Mouse (Mus musculus): Measurements from ENCODE around the gene Brk1. TPM values are rescaled to one million over a fixed set of nuclear protein-coding genes. Genes with fewer than 3 reads are reported as not detected.
A peak's percentile ranks its signal among the peaks of the same experiment; 100 is the strongest.

Gene Brk1
- polyA plus RNA-seq, 1 experiment: 107 TPM

DNA sequence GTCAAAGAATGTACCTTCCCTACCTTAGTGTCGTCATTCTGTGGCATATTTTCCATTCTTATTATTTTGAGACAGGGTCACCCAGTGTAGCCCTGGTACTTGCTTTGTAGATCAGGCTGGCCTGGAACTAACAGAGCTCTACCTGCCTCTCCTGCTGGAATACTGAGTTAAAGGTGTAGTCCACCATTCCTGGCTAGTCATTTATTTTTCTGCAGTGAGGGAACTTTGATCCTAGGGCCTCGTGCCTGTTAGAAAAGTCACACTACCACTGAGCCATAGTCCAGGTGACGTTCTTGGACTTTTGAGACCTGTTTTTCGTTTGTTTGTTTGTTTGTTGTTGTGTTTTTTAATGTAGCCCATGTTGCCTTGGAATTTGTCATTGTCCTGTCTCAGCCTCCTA lies 34.6 kb downstream of the Brk1 start:
- Histone ChIP-seq H3K4me1 (ENCODE audit: control insufficient read depth, insufficient read depth, insufficient read length) (peaks cover 4% of the 10 kb centered on the region; the same call in 1 of the 2 replicates), H3K36me3 (ENCODE audit: control insufficient read depth, insufficient read depth, low read length) (no peaks in the 10 kb centered on the region), H3K4me3 (ENCODE audit: extremely low read depth, insufficient read depth, insufficient read length) (peak overlapping the region; percentile 79; the same call in 1 of the 2 replicates), H3K27me3 (ENCODE audit: control insufficient read depth, insufficient read depth, low read length) (no peaks in the 10 kb centered on the region), H3K27ac (ENCODE audit: insufficient read depth, low read length) (no peak overlapping the region)
- DNase-seq (ENCODE audit: low read depth in 1 of 2, low spot score in 2 of 2): no peak
- TF ChIP-seq POLR2A (IDR thresholded peaks at IDR 0.05; ENCODE audit: low read depth, low read length) (no peak), CTCF (IDR thresholded peaks at IDR 0.05; ENCODE audit: extremely low read depth, insufficient read depth, insufficient read length, insufficient replicate concordance) (no peak)
- WGBS: 83% methylated on average over 4 of the region's 4 CpGs

DNA sequence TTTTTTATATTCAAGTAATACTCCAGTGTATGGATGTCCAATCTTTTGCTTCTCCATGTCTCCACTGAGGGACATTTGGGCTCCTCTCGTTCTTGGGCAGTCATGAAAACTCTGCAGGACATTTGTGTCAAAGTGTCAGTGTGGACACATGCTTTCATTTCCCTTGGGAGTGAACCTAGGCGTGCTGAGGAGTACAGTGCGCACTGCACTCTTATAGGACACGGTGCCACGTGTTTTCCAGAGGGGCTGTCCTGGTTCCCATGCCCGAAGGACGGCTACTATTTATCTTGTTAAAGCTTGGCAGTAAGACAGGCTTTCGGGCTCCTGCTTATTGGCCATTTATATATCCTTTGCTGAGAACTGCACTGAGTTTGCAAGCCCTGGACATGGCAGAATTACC lies 38.0 kb downstream of the Brk1 start:
- no peak overlapping the region for H3K4me3 ChIP-seq (ENCODE audit: extremely low read depth, insufficient read depth, insufficient read length)
- H3K4me1 ChIP-seq (ENCODE audit: control insufficient read depth, insufficient read depth, insufficient read length): peaks cover 12% of the 10 kb centered on the region; the same call in 1 of the 2 replicates
- H3K27ac ChIP-seq (ENCODE audit: insufficient read depth, low read length): no peak overlapping the region
- no peaks in the 10 kb centered on the region for H3K27me3 ChIP-seq (ENCODE audit: control insufficient read depth, insufficient read depth, low read length)
- 89% methylated on average over 8 of the region's 8 CpGs for WGBS
- TF ChIP-seq CTCF (IDR thresholded peaks at IDR 0.05; ENCODE audit: extremely low read depth, insufficient read depth, insufficient read length, insufficient replicate concordance) (no peak), POLR2A (IDR thresholded peaks at IDR 0.05; ENCODE audit: low read depth, low read length) (no peak)
- no peak for DNase-seq (ENCODE audit: low read depth in 1 of 2, low spot score in 2 of 2)
- peaks cover 5% of the 10 kb centered on the region; the same call in 1 of the 2 replicates for H3K36me3 ChIP-seq (ENCODE audit: control insufficient read depth, insufficient read depth, low read length)

GRCm38 (mm10) chr6:113643021-113643420 lies 38.4 kb downstream of the Brk1 start:
- Histone ChIP-seq H3K4me3 (ENCODE audit: extremely low read depth, insufficient read depth, insufficient read length) (no peak overlapping the region), H3K36me3 (ENCODE audit: control insufficient read depth, insufficient read depth, low read length) (peaks cover 7% of the 10 kb centered on the region; the same call in 1 of the 2 replicates), H3K27ac (ENCODE audit: insufficient read depth, low read length) (no peak overlapping the region), H3K4me1 (ENCODE audit: control insufficient read depth, insufficient read depth, insufficient read length) (peaks cover 12% of the 10 kb centered on the region; the same call in 1 of the 2 replicates), H3K27me3 (ENCODE audit: control insufficient read depth, insufficient read depth, low read length) (no peaks in the 10 kb centered on the region)
- WGBS: 85% methylated on average over 4 of the region's 4 CpGs
- DNase-seq (ENCODE audit: low read depth in 1 of 2, low spot score in 2 of 2): no peak
- TF ChIP-seq POLR2A (IDR thresholded peaks at IDR 0.05; ENCODE audit: low read depth, low read length): no peak
- TF ChIP-seq CTCF (IDR thresholded peaks at IDR 0.05; ENCODE audit: extremely low read depth, insufficient read depth, insufficient read length, insufficient replicate concordance): no peak

GRCm38 (mm10) chr6:113643967-113644366 lies 39.4 kb downstream of the Brk1 start:
- peaks cover 12% of the 10 kb centered on the region; the same call in 1 of the 2 replicates for H3K4me1 ChIP-seq (ENCODE audit: control insufficient read depth, insufficient read depth, insufficient read length)
- H3K27me3 ChIP-seq (ENCODE audit: control insufficient read depth, insufficient read depth, low read length): no peaks in the 10 kb centered on the region
- no peak for TF ChIP-seq POLR2A (IDR thresholded peaks at IDR 0.05; ENCODE audit: low read depth, low read length)
- no peak for TF ChIP-seq CTCF (IDR thresholded peaks at IDR 0.05; ENCODE audit: extremely low read depth, insufficient read depth, insufficient read length, insufficient replicate concordance)
- 90% methylated on average over 2 of the region's 2 CpGs for WGBS
- no peak for DNase-seq (ENCODE audit: low read depth in 1 of 2, low spot score in 2 of 2)
- H3K36me3 ChIP-seq (ENCODE audit: control insufficient read depth, insufficient read depth, low read length): peaks cover 14% of the 10 kb centered on the region
- peak overlapping the region; percentile 62 for H3K27ac ChIP-seq (ENCODE audit: insufficient read depth, low read length)
- H3K4me3 ChIP-seq (ENCODE audit: extremely low read depth, insufficient read depth, insufficient read length): no peak overlapping the region

DNA sequence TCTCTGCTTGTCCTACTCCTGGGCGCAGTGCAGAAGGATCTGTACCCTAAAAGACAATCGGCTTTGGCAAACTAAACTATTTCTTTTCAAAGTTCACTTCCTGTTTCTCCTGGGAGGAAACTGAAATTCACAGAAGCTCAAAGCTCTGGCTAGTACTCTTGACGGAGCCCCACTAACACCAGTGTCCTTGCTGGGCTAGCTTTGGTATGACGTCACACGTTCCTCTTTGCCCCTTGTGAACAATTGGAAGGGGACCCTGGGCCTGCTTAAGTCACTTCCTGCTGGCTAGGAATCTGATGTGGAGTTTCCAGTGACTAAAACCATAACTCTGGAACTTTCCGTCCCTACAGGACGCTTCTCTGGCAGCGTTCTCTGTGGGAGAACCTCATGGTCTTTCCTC lies 40.2 kb downstream of the Brk1 start:
- H3K36me3 ChIP-seq (ENCODE audit: control insufficient read depth, insufficient read depth, low read length): peaks cover 17% of the 10 kb centered on the region
- 42% methylated on average over 8 of the region's 8 CpGs for WGBS
- H3K4me3 ChIP-seq (ENCODE audit: extremely low read depth, insufficient read depth, insufficient read length): no peak overlapping the region
- peak overlapping the region; percentile 62 for H3K27ac ChIP-seq (ENCODE audit: insufficient read depth, low read length)
- H3K4me1 ChIP-seq (ENCODE audit: control insufficient read depth, insufficient read depth, insufficient read length): peaks cover 17% of the 10 kb centered on the region; the same call in 1 of the 2 replicates
- no peak for DNase-seq (ENCODE audit: low read depth in 1 of 2, low spot score in 2 of 2)
- no peaks in the 10 kb centered on the region for H3K27me3 ChIP-seq (ENCODE audit: control insufficient read depth, insufficient read depth, low read length)
- TF ChIP-seq POLR2A (IDR thresholded peaks at IDR 0.05; ENCODE audit: low read depth, low read length): no peak
- no peak for TF ChIP-seq CTCF (IDR thresholded peaks at IDR 0.05; ENCODE audit: extremely low read depth, insufficient read depth, insufficient read length, insufficient replicate concordance)

GRCm38 (mm10) chr6:113649346-113650196 lies 45.0 kb downstream of the Brk1 start:
- Histone ChIP-seq H3K36me3 (ENCODE audit: control insufficient read depth, insufficient read depth, low read length) (peaks cover 21% of the 10 kb centered on the region), H3K4me3 (ENCODE audit: extremely low read depth, insufficient read depth, insufficient read length) (no peak overlapping the region), H3K27me3 (ENCODE audit: control insufficient read depth, insufficient read depth, low read length) (no peaks in the 10 kb centered on the region), H3K27ac (ENCODE audit: insufficient read depth, low read length) (peak overlapping the region; percentile 69), H3K4me1 (ENCODE audit: control insufficient read depth, insufficient read depth, insufficient read length) (peaks cover 24% of the 10 kb centered on the region; the same call in 1 of the 2 replicates)
- TF ChIP-seq CTCF (IDR thresholded peaks at IDR 0.05; ENCODE audit: extremely low read depth, insufficient read depth, insufficient read length, insufficient replicate concordance): no peak
- no peak for TF ChIP-seq POLR2A (IDR thresholded peaks at IDR 0.05; ENCODE audit: low read depth, low read length)
- no peak for DNase-seq (ENCODE audit: low read depth in 1 of 2, low spot score in 2 of 2)
- WGBS: 73% methylated on average over 7 of the region's 7 CpGs

All from spleen, adult 2 months (tissue).